Mouse (Mus musculus): ENCODE results near the gene Vgll2.

The Vgll2 gene

GRCm38 (mm10) chr10:52029421-52030080, 7.2 kb downstream of the Vgll2 start:
- no peak for TF ChIP-seq GATA4 (IDR thresholded peaks at IDR 0.05; ENCODE audit: insufficient replicate concordance, low read length)

DNA sequence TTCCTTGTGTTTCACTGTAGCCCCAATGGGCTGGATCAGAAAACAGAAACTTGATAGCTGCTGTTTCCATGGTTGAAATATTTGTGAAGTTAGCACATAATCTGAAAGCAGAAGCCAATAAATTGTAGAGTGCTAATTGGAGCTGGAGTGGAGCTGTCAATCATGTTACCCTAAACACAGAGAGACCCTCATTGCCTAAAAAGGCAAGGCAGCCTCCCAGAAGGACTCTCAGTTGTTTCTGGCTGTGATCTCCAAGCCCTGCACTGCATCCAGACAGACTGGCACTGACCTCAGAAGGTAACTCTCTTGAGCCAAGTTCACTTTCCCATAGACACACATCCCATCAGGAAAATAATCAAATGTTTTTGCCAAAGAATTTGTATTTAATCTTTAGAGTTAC, 11.4 kb downstream of the Vgll2 start:
- no peak for TF ChIP-seq GATA4 (IDR thresholded peaks at IDR 0.05; ENCODE audit: insufficient replicate concordance, low read length)

- no peak for TF ChIP-seq GATA4 (IDR thresholded peaks at IDR 0.05; ENCODE audit: insufficient replicate concordance, low read length)
These were observed 17.1 kb downstream of the Vgll2 start for GRCm38 (mm10) chr10:52039392-52039791.

GRCm38 (mm10) chr10:52043086-52043485, 20.8 kb downstream of the Vgll2 start:
- no peak for TF ChIP-seq GATA4 (IDR thresholded peaks at IDR 0.05; ENCODE audit: insufficient replicate concordance, low read length)

DNA sequence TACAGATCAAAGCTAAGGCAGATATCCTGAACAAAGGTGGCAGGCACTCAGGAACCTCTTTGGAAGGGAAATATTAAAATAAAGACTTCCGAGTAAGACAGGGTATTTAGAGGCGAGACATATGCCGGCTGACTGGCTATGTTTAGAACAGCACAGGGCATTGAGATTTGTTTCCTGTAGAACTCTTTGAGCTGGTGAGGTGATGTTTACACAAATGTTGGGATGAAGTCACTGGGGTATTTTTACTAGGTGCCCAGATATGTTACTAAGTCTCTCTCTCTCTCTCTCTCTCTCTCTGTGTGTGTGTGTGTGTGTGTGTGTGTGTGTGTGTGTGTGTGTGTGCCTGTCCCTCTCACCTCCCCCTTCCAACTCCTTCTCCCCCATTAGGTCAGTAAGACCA, 26.0 kb downstream of the Vgll2 start:
- no peak for TF ChIP-seq GATA4 (IDR thresholded peaks at IDR 0.05; ENCODE audit: insufficient replicate concordance, low read length)

DNA sequence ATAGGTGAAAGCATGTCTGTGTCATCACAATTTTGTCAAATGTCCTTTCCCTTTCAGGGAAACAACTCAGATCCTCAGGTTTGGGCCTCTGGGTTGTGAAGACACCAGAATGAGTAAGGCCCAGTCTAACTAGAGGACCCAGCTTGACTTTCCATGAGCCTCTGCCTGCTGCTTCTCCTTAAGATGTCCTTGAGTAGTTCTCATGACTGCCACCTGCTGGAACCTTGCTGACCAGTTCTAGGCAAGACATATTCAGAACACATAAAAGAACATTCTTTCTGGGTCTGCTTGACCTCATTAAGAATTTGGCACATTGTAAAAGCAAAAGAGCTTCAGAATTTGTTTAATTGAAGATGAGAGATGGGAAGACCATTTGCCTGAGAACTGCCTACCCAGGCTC, 50.2 kb downstream of the Vgll2 start:
- TF ChIP-seq GATA4 (IDR thresholded peaks at IDR 0.05; ENCODE audit: insufficient replicate concordance, low read length): no peak

Data from liver, adult (tissue).